Mouse (Mus musculus) liver, postnatal 0 days (tissue): ENCODE measurements around the gene Gnat2. TPM values are rescaled to one million over a fixed set of nuclear protein-coding genes. Genes with fewer than 3 reads are reported as not detected.
A peak's percentile ranks its signal among the peaks of the same experiment; 100 is the strongest.

Experiments used
- ATAC-seq: fragments of 200-750 bp; cut with Nextera tagmentation; 2 replicates; pipeline ENCODE4 v1.8.0; 2017; ENCODE audit warnings: mild to moderate bottlenecking, moderate library complexity
- DNase-seq: peaks from one replicate; pipeline ENCODE4 v3.0.0-alpha.2; 2016
- H3K27ac ChIP-seq: fragments of 300-500 bp; sonication (generic); 2 replicates; pipeline ENCODE4 v1.5.1; 2014; ENCODE audit warnings: antibody characterized with exemption, moderate library complexity, mild to moderate bottlenecking, low read depth
- H3K27me3 ChIP-seq: fragments of 300-500 bp; sonication (generic); 2 replicates; pipeline ENCODE4 v1.6.1; 2014; ENCODE audit warnings: low read length, control low read depth, mixed read lengths; ENCODE audit not compliant: insufficient read depth
- H3K36me3 ChIP-seq: fragments of 300-500 bp; sonication (generic); replicated peaks from 2 replicates; pipeline ENCODE4 v1.6.1; 2014; ENCODE audit warnings: mild to moderate bottlenecking, control low read depth, low read length, moderate library complexity, mixed read lengths; ENCODE audit not compliant: insufficient read depth
- H3K4me1 ChIP-seq: fragments of 300-500 bp; sonication (generic); 2 replicates; pipeline ENCODE4 v1.6.1; 2014; ENCODE audit warnings: antibody characterized with exemption, mild to moderate bottlenecking, control low read depth; ENCODE audit not compliant: insufficient read depth
- H3K4me2 ChIP-seq: fragments of 300-500 bp; sonication (generic); 2 replicates; pipeline ENCODE4 v1.6.1; 2014; ENCODE audit warnings: low read depth, mild to moderate bottlenecking, low read length, moderate library complexity, mixed read lengths
- H3K4me3 ChIP-seq: fragments of 300-500 bp; sonication (generic); 2 replicates; pipeline ENCODE4 v1.5.1; 2014; ENCODE audit warnings: low read depth, low read length
- H3K9ac ChIP-seq: fragments of 300-500 bp; sonication (generic); replicated peaks from 2 replicates; pipeline ENCODE4 v1.6.1; 2014; ENCODE audit warnings: mild to moderate bottlenecking, moderate library complexity
- H3K9me3 ChIP-seq: fragments of 300-500 bp; sonication (generic); 2 replicates; pipeline ENCODE4 v1.6.1; 2016; ENCODE audit warnings: mild to moderate bottlenecking, control low read depth, low read length, mixed read lengths
- CTCF ChIP-seq: sonication (generic); IDR thresholded peaks from 2 replicates; pipeline ENCODE4 v1.5.1; 2016; ENCODE audit warnings: antibody characterized with exemption, low read depth
- EP300 ChIP-seq: IDR thresholded peaks from 2 replicates; pipeline ENCODE4 v1.6.1; 2016; ENCODE audit warnings: antibody characterized with exemption, low read depth, mild to moderate bottlenecking
- WGBS: fragments of 180-500 bp; shearing (Covaris S2); extraction: QIAGEN DNeasy Blood & Tissue Kit; methylation state at CpG from one replicate; pipeline ENCODE4 v1.1.7; 2014; ENCODE audit not compliant: insufficient replicate concordance; 5-methylcytosine and 5-hydroxymethylcytosine counted together
- polyA plus RNA-seq: library from polyadenylated mRNA; unstranded; fragments of >200 nt; fragmentation: Nextera tagmentation; extraction: Ambion mirVana; gene quantifications from 2 replicates; pipeline ENCODE4 v1.2.1, GENCODE M21; 2015

Gene Gnat2
- polyA plus RNA-seq, 1 experiment from 2014 or later = 1.7 TPM

DNA sequence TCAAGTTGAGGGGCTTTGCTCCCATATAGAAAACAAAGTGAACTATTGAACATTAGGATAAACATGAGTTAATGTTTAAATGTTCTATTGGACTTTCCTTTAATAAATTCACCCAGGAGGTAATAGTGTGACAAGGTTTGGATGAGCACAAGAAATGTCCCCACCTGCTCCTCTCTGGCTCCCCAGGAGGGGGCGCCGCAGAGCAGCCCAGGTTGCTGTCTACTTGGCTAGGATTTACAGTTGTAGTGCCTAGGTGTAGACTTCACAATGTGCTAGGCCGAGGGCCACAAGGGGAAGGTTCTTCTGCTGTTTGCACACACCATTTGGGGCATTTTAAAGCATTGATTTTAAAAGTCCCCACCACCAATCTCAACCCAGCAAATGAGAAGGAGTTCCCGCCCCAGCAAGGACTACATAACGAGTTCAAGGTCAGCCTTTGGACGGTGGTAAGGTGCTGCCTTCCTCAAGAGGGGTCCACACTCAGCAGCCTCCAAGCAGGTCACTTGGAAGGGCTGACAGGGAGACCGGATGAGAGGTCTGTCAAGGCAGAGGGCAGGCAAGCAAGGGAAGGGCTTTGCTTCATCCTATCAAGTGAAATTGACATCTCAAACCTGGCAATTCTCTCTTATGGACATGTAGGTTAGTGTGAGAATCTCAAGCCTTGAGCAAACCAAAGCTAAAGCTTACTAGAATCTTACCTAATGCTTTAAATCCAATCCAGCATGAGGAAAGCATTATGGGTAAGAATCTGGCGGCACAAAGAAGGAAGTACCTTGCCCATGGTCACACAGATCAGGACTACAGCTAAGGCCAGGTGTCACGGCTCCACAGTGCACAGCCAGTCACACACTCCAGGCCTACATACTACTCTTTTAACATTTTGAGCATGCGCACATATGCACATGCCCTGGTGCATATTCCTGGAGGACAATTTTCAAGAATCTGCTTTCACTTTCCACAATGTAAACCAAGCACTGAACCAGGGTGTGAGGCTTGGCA, 22.0 kb upstream of the Gnat2 start:
- Histone ChIP-seq H3K27ac (peak overlapping the region; percentile 36; the same call in 1 of the 2 replicates), H3K27me3 (no peaks in the 10 kb centered on the region), H3K36me3 (peaks cover 16% of the 10 kb centered on the region), H3K9me3 (no peaks in the 10 kb centered on the region), H3K4me2 (peak overlapping the region; percentile 65), H3K4me1 (peaks cover 22% of the 10 kb centered on the region), H3K4me3 (no peak overlapping the region), H3K9ac (no peak overlapping the region; the same call in 1 of the 2 replicates)
- 52% methylated on average over 10 of the region's 10 CpGs for WGBS
- DNase-seq (peak; percentile 90), ATAC-seq (peak; percentile 63)
- TF ChIP-seq CTCF (peak; percentile 98), EP300 (no peak)

DNA sequence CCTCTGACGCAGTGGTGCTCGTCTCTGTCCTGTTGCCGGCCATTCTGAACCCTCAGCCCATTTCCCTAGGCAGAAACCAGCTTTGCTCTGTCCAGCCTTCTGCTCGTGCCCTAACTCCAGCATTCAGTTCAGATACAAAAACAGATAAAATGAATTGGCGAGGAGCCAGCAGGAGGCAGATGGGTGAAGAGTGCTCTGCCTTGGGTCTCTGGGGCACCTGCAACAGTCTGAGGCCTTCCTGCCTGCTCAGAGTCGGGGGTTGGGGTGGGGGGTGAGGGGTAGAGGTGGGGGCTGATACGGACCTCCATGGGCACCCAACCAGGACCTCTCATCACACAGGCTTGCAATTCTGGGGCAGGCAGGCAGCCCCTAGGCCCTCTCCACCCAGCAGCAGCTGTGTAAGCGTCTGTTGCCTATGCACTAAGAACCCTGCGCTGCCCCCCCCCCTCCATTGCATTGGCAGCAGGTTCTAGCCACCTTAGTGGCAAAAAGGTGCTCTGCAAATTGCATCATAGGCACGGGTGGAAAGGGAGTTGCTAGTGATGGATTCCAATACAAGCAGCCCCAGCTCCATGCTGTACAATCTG, 19.5 kb upstream of the Gnat2 start:
- Histone ChIP-seq H3K27ac (no peak overlapping the region), H3K36me3 (peaks cover 41% of the 10 kb centered on the region)
- 71% methylated on average over 10 of the region's 10 CpGs for WGBS

DNA sequence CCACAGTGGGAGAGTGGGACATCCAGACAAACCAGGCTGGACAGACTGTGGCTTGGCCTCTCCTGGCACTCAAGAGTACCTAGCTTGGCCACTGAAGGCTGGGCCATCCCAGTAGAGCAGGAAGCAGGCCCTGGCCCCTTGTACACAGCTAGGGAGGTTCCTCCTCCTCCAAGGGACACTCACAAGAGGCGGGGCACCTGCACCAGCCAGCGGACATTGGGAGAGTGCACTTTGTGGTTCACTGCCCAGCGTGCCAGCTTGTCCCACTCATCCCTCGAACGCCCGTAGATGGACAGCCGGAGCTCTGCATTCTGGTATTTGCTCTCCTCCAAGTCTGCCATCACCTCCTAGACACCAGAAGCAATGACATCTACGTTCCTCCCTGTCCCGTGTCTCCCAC, 15.8 kb upstream of the Gnat2 start:
- Histone ChIP-seq H3K27me3 (no peaks in the 10 kb centered on the region), H3K4me1 (peaks cover 3% of the 10 kb centered on the region; the same call in 1 of the 2 replicates), H3K9ac (no peak overlapping the region), H3K4me2 (no peak overlapping the region), H3K27ac (no peak overlapping the region), H3K36me3 (peaks cover 72% of the 10 kb centered on the region), H3K4me3 (no peak overlapping the region), H3K9me3 (no peaks in the 10 kb centered on the region)
- TF ChIP-seq EP300 = no peak
- TF ChIP-seq CTCF = no peak
- ATAC-seq (no peak), DNase-seq (peak; percentile 12)
- 93% methylated on average over 9 of the region's 9 CpGs for WGBS

More for the DNA sequence above, 19.5 kb upstream of the Gnat2 start:
- TF ChIP-seq EP300 (no peak), CTCF (no peak)
- Histone ChIP-seq H3K9ac (no peak overlapping the region), H3K4me2 (no peak overlapping the region), H3K4me1 (peaks cover 21% of the 10 kb centered on the region), H3K4me3 (no peak overlapping the region), H3K9me3 (no peaks in the 10 kb centered on the region), H3K27me3 (no peaks in the 10 kb centered on the region)
- DNase-seq = peak; percentile 27
- no peak for ATAC-seq

DNA sequence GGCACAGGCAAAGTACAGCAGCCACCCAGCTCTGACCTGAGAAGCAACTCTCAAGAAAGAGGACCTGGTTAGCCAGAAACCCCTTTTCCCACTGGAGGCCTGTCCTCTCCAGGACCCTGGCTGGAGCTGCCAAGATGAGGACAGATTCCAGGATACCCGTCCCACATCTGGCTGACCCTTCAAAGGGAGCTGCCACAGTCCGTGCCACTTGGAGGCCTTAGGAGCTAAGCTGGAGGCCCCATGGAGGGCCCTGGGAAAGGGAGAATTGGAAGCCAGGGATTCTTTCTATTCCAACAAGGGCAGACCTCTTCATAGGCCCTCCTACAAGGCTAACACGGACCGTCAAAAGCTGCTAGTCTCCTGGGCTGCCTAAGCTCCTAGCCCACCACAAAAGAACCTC, 10.9 kb upstream of the Gnat2 start:
- 75% methylated on average over 4 of the region's 4 CpGs for WGBS
- Histone ChIP-seq H3K27ac (no peak overlapping the region), H3K4me3 (no peak overlapping the region), H3K4me2 (peak overlapping the region; percentile 94; the same call in 1 of the 2 replicates), H3K27me3 (no peaks in the 10 kb centered on the region), H3K9me3 (no peaks in the 10 kb centered on the region), H3K9ac (peak overlapping the region; percentile 44), H3K36me3 (peaks cover 46% of the 10 kb centered on the region), H3K4me1 (peaks cover 39% of the 10 kb centered on the region)
- DNase-seq (no peak), ATAC-seq (no peak)
- TF ChIP-seq CTCF (no peak), EP300 (no peak)

DNA sequence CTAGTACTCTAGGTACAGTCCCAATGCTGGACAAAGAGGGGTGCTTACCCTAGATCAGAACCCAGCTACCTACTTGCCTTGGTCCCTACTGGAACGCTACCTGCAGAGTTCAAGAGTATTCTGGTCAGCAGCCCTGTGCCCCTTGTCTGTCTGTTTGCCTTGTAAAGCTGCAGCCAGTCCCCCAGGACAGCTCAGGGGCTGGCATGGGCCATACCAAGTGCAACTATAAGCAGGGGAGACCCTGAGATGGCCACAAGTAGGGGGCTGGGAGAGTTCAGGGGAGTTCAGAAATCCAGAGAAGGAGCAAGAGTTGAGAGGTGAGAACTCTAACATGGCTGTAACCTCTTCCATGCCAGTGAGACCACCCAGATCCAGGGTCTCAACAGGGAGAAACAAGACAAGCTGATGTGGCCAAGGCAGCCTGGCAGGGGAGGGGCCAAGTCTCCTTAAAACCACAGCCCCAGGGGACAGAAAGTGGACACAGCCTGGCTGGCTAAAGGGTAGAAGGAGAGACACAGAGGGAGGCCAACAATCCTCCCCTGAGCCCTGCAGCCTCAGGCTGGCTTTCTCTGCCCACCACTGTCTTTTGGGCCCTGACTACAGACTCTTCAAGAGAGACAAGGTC, 10.2 kb upstream of the Gnat2 start:
- Histone ChIP-seq H3K4me2 (peak overlapping the region; percentile 94), H3K27me3 (no peaks in the 10 kb centered on the region), H3K36me3 (peaks cover 40% of the 10 kb centered on the region), H3K4me1 (peaks cover 46% of the 10 kb centered on the region), H3K9ac (peak overlapping the region; percentile 76), H3K9me3 (no peaks in the 10 kb centered on the region), H3K4me3 (peak overlapping the region; percentile 70; the same call in 1 of the 2 replicates), H3K27ac (peak overlapping the region; percentile 41)
- 82% methylated on average over 1 of the region's 1 CpGs for WGBS
- ATAC-seq (no peak), DNase-seq (no peak)
- no peak for TF ChIP-seq EP300
- no peak for TF ChIP-seq CTCF

DNA sequence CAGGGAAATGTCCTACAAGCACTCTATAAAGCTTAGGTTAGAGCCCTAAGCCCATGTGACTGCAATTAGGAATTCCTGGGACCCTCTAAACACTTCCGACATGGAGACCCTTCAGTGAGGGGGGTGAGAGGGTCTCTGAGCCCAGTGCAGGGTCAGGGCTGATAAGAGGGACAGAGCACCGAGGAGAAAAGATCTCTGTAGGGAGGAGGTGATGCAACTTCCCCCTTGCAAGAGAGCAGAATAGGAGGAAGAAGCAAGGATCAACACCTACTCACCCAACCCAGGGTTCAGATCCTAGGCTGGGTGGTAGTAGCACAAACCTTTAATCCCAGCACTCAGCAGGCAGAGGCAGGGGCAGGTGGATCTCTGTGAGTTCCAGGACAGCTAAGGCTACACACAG, 9.4 kb upstream of the Gnat2 start:
- Histone ChIP-seq H3K4me3 (peak overlapping the region; percentile 70), H3K4me1 (peaks cover 47% of the 10 kb centered on the region), H3K4me2 (peak overlapping the region; percentile 94), H3K27me3 (no peaks in the 10 kb centered on the region), H3K27ac (peak overlapping the region; percentile 41), H3K9ac (peak overlapping the region; percentile 76), H3K36me3 (peaks cover 32% of the 10 kb centered on the region), H3K9me3 (no peaks in the 10 kb centered on the region)
- no peak for TF ChIP-seq CTCF
- no peak for TF ChIP-seq EP300
- ATAC-seq (no peak), DNase-seq (no peak)
- WGBS = 13% methylated on average over 2 of the region's 2 CpGs
